Mouse (Mus musculus) neural tube, embryonic 12.5 days (tissue): ENCODE data around the gene Cd300a. TPM values are rescaled to one million over a fixed set of nuclear protein-coding genes. Genes with fewer than 3 reads are reported as not detected.
A peak's percentile ranks its signal among the peaks of the same experiment; 100 is the strongest.

Experiments used
- ATAC-seq: fragments of 200-750 bp; cut with Nextera tagmentation; 2 replicates; pipeline ENCODE4 v1.8.0; 2017; ENCODE audit warnings: low read depth, mild to moderate bottlenecking, moderate TSS enrichment, moderate library complexity; ENCODE audit not compliant: low FRiP score
- H3K27ac ChIP-seq: fragments of 300-500 bp; sonication (generic); 2 replicates; pipeline ENCODE4 v1.5.1; 2016
- H3K27me3 ChIP-seq: fragments of 300-500 bp; sonication (generic); replicated peaks from 2 replicates; pipeline ENCODE4 v1.6.1; 2016; ENCODE audit warnings: mild to moderate bottlenecking
- H3K36me3 ChIP-seq: fragments of 300-500 bp; sonication (generic); 2 replicates; pipeline ENCODE4 v1.6.1; 2016; ENCODE audit warnings: mild to moderate bottlenecking
- H3K4me1 ChIP-seq: fragments of 300-500 bp; sonication (generic); 2 replicates; pipeline ENCODE4 v1.6.1; 2016
- H3K4me2 ChIP-seq: fragments of 300-500 bp; sonication (generic); replicated peaks from 2 replicates; pipeline ENCODE4 v1.6.1; 2016; ENCODE audit warnings: mild to moderate bottlenecking
- H3K4me3 ChIP-seq: fragments of 300-500 bp; sonication (generic); 2 replicates; pipeline ENCODE4 v1.5.1; 2016
- H3K9ac ChIP-seq: fragments of 300-500 bp; sonication (generic); 2 replicates; pipeline ENCODE4 v1.6.1; 2016; ENCODE audit warnings: mild to moderate bottlenecking
- H3K9me3 ChIP-seq: fragments of 300-500 bp; sonication (generic); 2 replicates; pipeline ENCODE4 v1.6.1; 2016; ENCODE audit warnings: mild to moderate bottlenecking
- WGBS: fragments of 180-500 bp; shearing (Covaris S2); methylation state at CpG from one replicate; pipeline ENCODE4 v1.1.7; 2016; 5-methylcytosine and 5-hydroxymethylcytosine counted together
- polyA plus RNA-seq: library from polyadenylated mRNA; unstranded; fragments of >200 nt; fragmentation: Nextera tagmentation; extraction: Ambion mirVana; gene quantifications from 2 replicates; pipeline ENCODE4 v1.2.1, GENCODE M21; 2016

The Cd300a gene
- polyA plus RNA-seq, 1 experiment from 2014 or later, result 0.74 TPM

DNA sequence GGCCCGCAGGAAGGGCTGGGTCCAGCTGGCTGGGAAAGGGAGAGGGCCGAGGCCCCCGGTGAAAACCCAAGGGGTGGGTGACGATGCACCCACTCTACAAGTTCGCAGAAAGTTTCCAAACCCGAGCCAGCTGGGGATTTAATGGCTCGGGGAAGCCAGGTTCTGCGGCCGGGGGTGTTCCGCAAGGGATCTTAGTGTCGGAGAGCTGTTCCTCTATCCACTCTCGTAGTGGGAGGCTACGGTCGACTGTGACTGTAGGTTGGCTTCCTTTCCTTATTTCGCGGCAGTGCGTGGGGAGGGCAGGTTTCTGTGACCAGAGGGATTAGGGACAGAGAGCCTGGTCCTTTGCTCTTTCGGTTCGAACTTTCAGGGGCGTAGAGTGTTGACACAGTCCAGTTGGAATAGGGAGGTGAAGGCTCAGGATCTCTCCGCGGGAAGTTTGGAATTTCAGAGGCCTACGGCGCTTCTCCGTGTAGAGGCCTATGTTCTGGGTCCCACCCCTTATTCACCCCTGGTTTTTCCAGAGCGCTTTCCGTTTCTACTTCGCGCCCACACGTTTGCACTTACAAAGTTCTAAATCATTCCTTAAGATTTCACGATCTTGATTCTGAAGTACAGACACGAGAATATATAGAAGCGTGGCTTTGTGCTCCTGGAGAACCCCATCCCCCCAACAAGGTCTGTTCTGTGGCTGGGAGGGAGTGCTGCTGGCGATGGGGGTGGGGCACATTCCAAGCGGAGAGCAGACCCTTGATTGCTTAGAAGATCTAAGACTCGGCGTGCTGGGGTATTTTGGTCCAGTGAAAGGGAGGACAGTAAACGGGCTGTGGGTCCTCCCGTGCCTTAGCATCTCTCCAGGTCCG, 37.3 kb upstream of the Cd300a start:
- Histone ChIP-seq H3K36me3 (no peaks in the 10 kb centered on the region), H3K9me3 (no peaks in the 10 kb centered on the region), H3K27me3 (peaks cover 56% of the 10 kb centered on the region), H3K27ac (no peak overlapping the region), H3K4me3 (peak overlapping the region; percentile 49), H3K9ac (peak overlapping the region; percentile 61), H3K4me2 (peak overlapping the region; percentile 79), H3K4me1 (peaks cover 27% of the 10 kb centered on the region)
- ATAC-seq, result no peak
- 1% methylated on average over 40 of the region's 40 CpGs for WGBS

GRCm38 (mm10) chr11:114853174-114853838, 36.5 kb upstream of the Cd300a start:
- H3K9me3 ChIP-seq, result no peaks in the 10 kb centered on the region
- peak overlapping the region; percentile 49; the same call in 1 of the 2 replicates for H3K4me3 ChIP-seq
- WGBS, result 14% methylated on average over 7 of the region's 7 CpGs
- H3K27ac ChIP-seq, result no peak overlapping the region
- no peak for ATAC-seq
- H3K36me3 ChIP-seq, result no peaks in the 10 kb centered on the region
- H3K27me3 ChIP-seq, result peaks cover 56% of the 10 kb centered on the region
- H3K9ac ChIP-seq, result no peak overlapping the region; the same call in 1 of the 2 replicates
- H3K4me2 ChIP-seq, result peak overlapping the region; percentile 79
- H3K4me1 ChIP-seq, result peaks cover 27% of the 10 kb centered on the region

GRCm38 (mm10) chr11:114854581-114854980, 35.3 kb upstream of the Cd300a start:
- Histone ChIP-seq H3K36me3 (no peaks in the 10 kb centered on the region), H3K27ac (no peak overlapping the region), H3K4me3 (no peak overlapping the region), H3K9ac (no peak overlapping the region), H3K4me1 (peaks cover 24% of the 10 kb centered on the region), H3K4me2 (no peak overlapping the region), H3K9me3 (no peaks in the 10 kb centered on the region), H3K27me3 (peaks cover 45% of the 10 kb centered on the region)
- 71% methylated on average over 6 of the region's 6 CpGs for WGBS
- ATAC-seq, result no peak

DNA sequence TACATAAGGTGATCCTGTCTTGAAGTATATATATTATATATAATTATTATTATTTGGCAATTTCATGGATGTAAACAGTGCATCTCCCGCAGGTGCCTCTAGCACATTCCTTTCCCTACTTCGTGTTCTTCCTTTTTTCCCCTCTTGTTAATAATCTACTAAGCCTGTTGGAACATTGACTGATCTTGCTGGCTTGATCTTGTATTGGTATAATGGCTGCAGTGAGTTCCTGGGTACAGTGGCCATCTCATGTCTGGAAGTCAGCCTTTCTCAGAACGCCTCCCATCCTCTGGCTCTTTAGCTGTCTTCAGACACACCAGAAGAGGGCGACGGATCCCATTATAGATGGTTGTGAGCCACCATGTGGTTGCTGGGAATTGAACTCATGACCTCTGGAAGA, 33.7 kb upstream of the Cd300a start:
- Histone ChIP-seq H3K27me3 (peaks cover 30% of the 10 kb centered on the region), H3K27ac (no peak overlapping the region), H3K36me3 (no peaks in the 10 kb centered on the region), H3K9me3 (no peaks in the 10 kb centered on the region), H3K4me2 (no peak overlapping the region), H3K9ac (no peak overlapping the region), H3K4me3 (no peak overlapping the region), H3K4me1 (peaks cover 10% of the 10 kb centered on the region)
- no peak for ATAC-seq
- 89% methylated on average over 5 of the region's 5 CpGs for WGBS

DNA sequence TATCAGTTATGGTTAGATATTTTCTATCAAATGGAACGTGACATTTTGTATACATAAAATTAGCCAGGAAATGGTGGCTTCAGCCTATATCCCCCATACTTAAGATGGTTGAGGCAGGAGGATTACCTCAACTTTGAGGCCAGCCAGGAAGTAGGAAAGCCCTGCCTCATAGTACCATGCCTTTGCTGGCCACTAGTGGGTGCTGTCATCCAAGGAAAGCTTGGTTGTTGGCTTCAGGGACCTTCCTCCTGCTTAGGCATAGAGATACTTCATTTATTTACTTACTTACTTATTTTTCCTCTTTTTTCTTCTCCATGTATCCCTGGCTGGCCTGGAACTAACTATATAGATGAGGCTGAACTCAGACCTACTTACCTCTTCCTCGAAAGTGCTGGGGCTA, 31.2 kb upstream of the Cd300a start:
- ATAC-seq, result no peak
- no peaks in the 10 kb centered on the region for H3K9me3 ChIP-seq
- WGBS, result 91% methylated on average over 2 of the region's 2 CpGs
- no peak overlapping the region for H3K4me2 ChIP-seq
- H3K36me3 ChIP-seq, result no peaks in the 10 kb centered on the region
- peaks cover 5% of the 10 kb centered on the region for H3K27me3 ChIP-seq
- H3K27ac ChIP-seq, result no peak overlapping the region
- no peaks in the 10 kb centered on the region for H3K4me1 ChIP-seq
- H3K9ac ChIP-seq, result no peak overlapping the region
- H3K4me3 ChIP-seq, result no peak overlapping the region

DNA sequence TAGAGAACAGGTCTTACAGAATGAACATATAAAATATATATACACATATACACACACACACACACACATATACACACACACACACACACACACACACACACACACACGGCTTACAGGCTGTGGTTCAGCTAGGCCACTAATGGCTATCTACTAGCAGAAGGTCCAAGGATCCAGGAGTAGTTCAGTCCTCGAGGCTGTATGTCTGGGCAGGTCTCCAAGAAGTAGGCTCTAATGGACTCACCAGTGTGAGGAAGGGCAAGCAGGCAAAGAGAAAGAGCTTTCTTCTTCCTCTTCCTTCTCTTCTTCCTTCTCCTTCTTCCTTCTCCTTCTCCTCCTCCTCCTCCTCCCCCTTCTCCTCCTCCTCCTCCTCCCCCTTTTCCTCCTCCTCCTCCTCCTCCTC, 28.8 kb upstream of the Cd300a start:
- H3K36me3 ChIP-seq, result no peaks in the 10 kb centered on the region
- H3K4me3 ChIP-seq, result no peak overlapping the region
- peaks cover 3% of the 10 kb centered on the region; the same call in 1 of the 2 replicates for H3K4me1 ChIP-seq
- WGBS, result 84% methylated on average over 2 of the region's 2 CpGs
- ATAC-seq, result no peak
- no peak overlapping the region for H3K4me2 ChIP-seq
- H3K27me3 ChIP-seq, result no peaks in the 10 kb centered on the region
- H3K27ac ChIP-seq, result no peak overlapping the region
- no peaks in the 10 kb centered on the region for H3K9me3 ChIP-seq
- no peak overlapping the region for H3K9ac ChIP-seq

- Histone ChIP-seq H3K36me3 (no peaks in the 10 kb centered on the region), H3K4me2 (no peak overlapping the region), H3K9ac (no peak overlapping the region), H3K27ac (no peak overlapping the region), H3K4me1 (peaks cover 11% of the 10 kb centered on the region; the same call in 1 of the 2 replicates), H3K4me3 (no peak overlapping the region), H3K9me3 (no peaks in the 10 kb centered on the region), H3K27me3 (no peaks in the 10 kb centered on the region)
- ATAC-seq, result no peak
- WGBS, result 92% methylated on average over 3 of the region's 3 CpGs
These were observed 27.2 kb upstream of the Cd300a start for GRCm38 (mm10) chr11:114862687-114863086.

- H3K9ac ChIP-seq, result no peak overlapping the region
- no peak for ATAC-seq
- WGBS, result 94% methylated on average over 21 of the region's 21 CpGs
- no peak overlapping the region for H3K4me2 ChIP-seq
- H3K36me3 ChIP-seq, result no peaks in the 10 kb centered on the region
- H3K4me3 ChIP-seq, result no peak overlapping the region
- H3K27ac ChIP-seq, result no peak overlapping the region
- H3K27me3 ChIP-seq, result no peaks in the 10 kb centered on the region
- H3K4me1 ChIP-seq, result peaks cover 11% of the 10 kb centered on the region; the same call in 1 of the 2 replicates
- no peaks in the 10 kb centered on the region for H3K9me3 ChIP-seq
These were observed 25.9 kb upstream of the Cd300a start for GRCm38 (mm10) chr11:114863918-114864420.

- no peak for ATAC-seq
- 84% methylated on average over 5 of the region's 5 CpGs for WGBS
- H3K4me1 ChIP-seq, result peaks cover 11% of the 10 kb centered on the region; the same call in 1 of the 2 replicates
- no peaks in the 10 kb centered on the region for H3K36me3 ChIP-seq
- no peak overlapping the region for H3K4me3 ChIP-seq
- H3K27ac ChIP-seq, result no peak overlapping the region
- H3K9me3 ChIP-seq, result no peaks in the 10 kb centered on the region
- no peak overlapping the region for H3K4me2 ChIP-seq
- no peaks in the 10 kb centered on the region for H3K27me3 ChIP-seq
- 0 out of 2 replicates have a peak overlapping the region, but pooled peaks have one; percentile 9 for H3K9ac ChIP-seq
These were observed 23.8 kb upstream of the Cd300a start for GRCm38 (mm10) chr11:114865999-114866398.

DNA sequence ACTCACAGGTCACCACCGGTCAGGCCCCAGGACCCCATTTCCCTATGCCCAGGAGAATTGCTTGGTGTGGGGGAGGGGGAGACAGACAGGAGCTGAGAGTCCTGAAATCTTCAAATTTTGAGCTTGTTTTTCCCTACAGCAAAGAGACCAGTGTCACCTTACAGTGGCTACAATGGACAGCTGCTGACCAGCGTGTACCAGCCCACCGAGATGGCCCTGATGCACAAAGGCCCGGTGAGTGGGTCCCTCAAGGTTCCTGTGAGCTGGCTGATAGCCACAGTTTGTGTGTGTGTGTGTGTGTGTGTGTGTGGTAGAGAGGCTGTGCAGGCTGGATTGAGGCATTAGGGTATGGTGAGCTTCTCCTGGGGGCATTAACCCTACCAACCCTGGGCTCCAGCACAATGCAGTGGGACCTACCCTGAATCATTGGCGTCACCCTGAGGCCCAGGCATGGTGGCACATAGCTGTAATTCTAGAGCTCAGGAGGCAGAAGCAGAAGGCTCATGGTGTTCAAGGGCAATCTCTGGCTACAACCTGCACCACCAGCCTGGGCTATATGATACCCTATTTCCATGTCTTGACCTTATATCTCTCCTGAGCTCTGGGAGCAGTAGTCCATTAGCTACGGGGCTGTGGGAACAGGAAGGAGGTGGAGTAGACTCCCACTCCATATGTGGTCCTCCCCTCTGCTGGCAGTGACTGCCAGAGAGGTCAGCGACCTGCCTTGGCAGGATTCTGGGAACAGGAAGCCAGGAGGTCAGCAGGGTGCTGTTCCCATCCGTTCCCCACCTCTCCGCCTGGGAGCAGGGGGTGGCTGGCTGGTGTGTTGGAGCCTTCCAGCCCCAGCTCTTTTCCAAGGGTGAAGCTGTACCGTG, 23.1 kb upstream of the Cd300a start:
- peaks cover 11% of the 10 kb centered on the region; the same call in 1 of the 2 replicates for H3K4me1 ChIP-seq
- no peak for ATAC-seq
- H3K27ac ChIP-seq, result no peak overlapping the region
- WGBS, result 59% methylated on average over 10 of the region's 10 CpGs
- no peak overlapping the region for H3K4me2 ChIP-seq
- no peaks in the 10 kb centered on the region for H3K9me3 ChIP-seq
- no peaks in the 10 kb centered on the region for H3K27me3 ChIP-seq
- no peak overlapping the region for H3K9ac ChIP-seq
- H3K4me3 ChIP-seq, result no peak overlapping the region
- H3K36me3 ChIP-seq, result no peaks in the 10 kb centered on the region

- peaks cover 14% of the 10 kb centered on the region for H3K4me1 ChIP-seq
- no peak overlapping the region for H3K9ac ChIP-seq
- H3K36me3 ChIP-seq, result no peaks in the 10 kb centered on the region
- H3K27me3 ChIP-seq, result no peaks in the 10 kb centered on the region
- no peaks in the 10 kb centered on the region for H3K9me3 ChIP-seq
- 72% methylated on average over 11 of the region's 11 CpGs for WGBS
- H3K27ac ChIP-seq, result no peak overlapping the region
- H3K4me3 ChIP-seq, result no peak overlapping the region
- ATAC-seq, result no peak
- H3K4me2 ChIP-seq, result no peak overlapping the region
These were observed 22.2 kb upstream of the Cd300a start for GRCm38 (mm10) chr11:114867361-114868235.
